Mouse (Mus musculus) kidney, embryonic 14.5 days (tissue): ENCODE measurements around the gene Rpl18. TPM values are rescaled to one million over a fixed set of nuclear protein-coding genes. Genes with fewer than 3 reads are reported as not detected.

Experiments
- ATAC-seq: fragments of 200-750 bp; cut with Nextera tagmentation; 2 replicates; pipeline ENCODE4 v1.8.0; 2017; ENCODE audit warnings: moderate number of reproducible peaks, mild to moderate bottlenecking, moderate TSS enrichment, moderate library complexity; ENCODE audit not compliant: low FRiP score, low TSS enrichment
- H3K27ac ChIP-seq: fragments of 300-500 bp; sonication (generic); 2 replicates; pipeline ENCODE4 v1.5.1; 2014; ENCODE audit warnings: low read depth, mild to moderate bottlenecking, low read length, moderate library complexity, mixed read lengths
- H3K27me3 ChIP-seq: fragments of 300-500 bp; sonication (generic); 2 replicates; pipeline ENCODE4 v1.6.1; 2014; ENCODE audit warnings: mild to moderate bottlenecking, low read length; ENCODE audit not compliant: control insufficient read depth, insufficient read depth
- H3K36me3 ChIP-seq: fragments of 300-500 bp; sonication (generic); 2 replicates; pipeline ENCODE4 v1.6.1; 2014; ENCODE audit warnings: low read length, mixed read lengths; ENCODE audit not compliant: control insufficient read depth, insufficient read depth
- H3K4me1 ChIP-seq: fragments of 300-500 bp; sonication (generic); 2 replicates; pipeline ENCODE4 v1.6.1; 2014; ENCODE audit warnings: low read length, mixed read lengths; ENCODE audit not compliant: control insufficient read depth, insufficient read depth
- H3K4me2 ChIP-seq: fragments of 300-500 bp; sonication (generic); replicated peaks from 2 replicates; pipeline ENCODE4 v1.6.1; 2014; ENCODE audit warnings: low read depth, mild to moderate bottlenecking, low read length
- H3K4me3 ChIP-seq: fragments of 300-500 bp; sonication (generic); 2 replicates; pipeline ENCODE4 v1.5.1; 2014; ENCODE audit warnings: mild to moderate bottlenecking, low read length
- H3K9ac ChIP-seq: fragments of 300-500 bp; sonication (generic); 2 replicates; pipeline ENCODE4 v1.6.1; 2014; ENCODE audit warnings: low read depth, mild to moderate bottlenecking, low read length, moderate library complexity
- H3K9me3 ChIP-seq: fragments of 300-500 bp; sonication (generic); 2 replicates; pipeline ENCODE4 v1.6.1; 2016; ENCODE audit warnings: low read length; ENCODE audit not compliant: control insufficient read depth
- WGBS: fragments of 180-500 bp; shearing (Covaris S2); extraction: QIAGEN DNeasy Blood & Tissue Kit; methylation state at CpG from one replicate; pipeline ENCODE4 v1.1.7; 2014; 5-methylcytosine and 5-hydroxymethylcytosine counted together
- polyA plus RNA-seq: library from polyadenylated mRNA; unstranded; fragments of >200 nt; fragmentation: Nextera tagmentation; extraction: Ambion mirVana; gene quantifications from 2 replicates; pipeline ENCODE4 v1.2.1, GENCODE M21; 2014

Gene Rpl18
- polyA plus RNA-seq, 1 experiment from 2014 or later: 1,328 TPM

DNA sequence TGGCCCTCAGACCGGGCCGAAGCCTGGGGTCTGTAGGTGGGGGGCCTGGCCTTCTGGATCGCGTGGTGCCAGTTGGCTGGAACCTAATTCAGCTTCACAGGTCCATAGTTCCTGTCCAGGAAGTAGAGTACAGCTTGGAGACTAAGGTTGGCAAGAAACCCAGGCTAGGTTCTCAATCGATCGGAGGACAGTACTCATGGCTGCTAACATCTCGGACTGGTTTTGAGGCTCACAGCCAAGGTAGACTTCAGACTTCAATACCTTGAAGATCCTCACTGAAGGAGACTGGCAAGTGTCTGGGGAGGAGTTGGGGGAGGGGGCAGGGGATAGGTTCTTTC is 5.9 kb downstream of the Rpl18 start:
- Histone ChIP-seq H3K9ac (0 out of 2 replicates have a peak overlapping the region, but pooled peaks have one; percentile 28), H3K27me3 (no peaks in the 10 kb centered on the region), H3K4me1 (peaks cover 23% of the 10 kb centered on the region), H3K4me2 (no peak overlapping the region), H3K27ac (no peak overlapping the region), H3K36me3 (peaks cover 71% of the 10 kb centered on the region), H3K4me3 (no peak overlapping the region), H3K9me3 (no peaks in the 10 kb centered on the region)
- no peak for ATAC-seq
- 84% methylated on average over 7 of the region's 7 CpGs for WGBS

DNA sequence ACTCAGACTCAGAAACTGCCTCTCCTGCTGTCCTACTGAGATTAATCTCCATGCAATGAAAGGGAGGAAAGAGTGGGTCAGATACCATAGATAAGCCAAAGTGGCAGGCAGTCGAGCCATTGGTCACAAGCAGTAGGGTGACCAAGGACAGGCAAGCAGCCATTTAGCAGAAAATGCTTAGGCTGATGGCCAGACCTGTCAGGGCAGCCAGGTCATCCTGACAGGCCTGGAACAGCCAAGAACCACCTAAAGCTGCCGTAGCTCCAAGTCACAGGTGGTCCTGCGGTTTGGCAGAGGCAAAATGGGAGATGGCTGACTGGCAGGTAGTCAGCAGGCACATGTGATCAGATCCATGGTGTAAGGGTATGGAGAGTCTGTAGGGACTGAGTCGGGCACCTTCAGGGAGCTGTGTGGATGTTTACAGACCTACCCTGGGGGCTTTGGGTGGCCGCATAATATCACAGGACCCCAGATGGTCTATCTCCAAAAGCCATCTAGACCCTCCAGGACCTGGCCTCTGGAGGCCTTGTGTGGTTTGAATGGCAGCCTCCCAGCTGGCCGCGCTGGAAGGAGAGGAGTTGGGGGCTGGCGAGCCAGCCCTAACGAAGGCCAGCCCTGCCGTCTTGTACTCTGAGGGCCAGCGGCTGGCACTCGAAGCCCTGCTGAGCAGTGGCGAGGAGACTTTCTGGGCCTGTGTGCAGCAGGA is 6.5 kb downstream of the Rpl18 start:
- peaks cover 17% of the 10 kb centered on the region for H3K4me1 ChIP-seq
- ATAC-seq: no peak
- H3K4me2 ChIP-seq: no peak overlapping the region
- H3K27ac ChIP-seq: no peak overlapping the region
- H3K27me3 ChIP-seq: no peaks in the 10 kb centered on the region
- WGBS: 67% methylated on average over 13 of the region's 13 CpGs
- no peak overlapping the region for H3K9ac ChIP-seq
- H3K4me3 ChIP-seq: no peak overlapping the region
- H3K36me3 ChIP-seq: peaks cover 77% of the 10 kb centered on the region
- H3K9me3 ChIP-seq: no peaks in the 10 kb centered on the region

DNA sequence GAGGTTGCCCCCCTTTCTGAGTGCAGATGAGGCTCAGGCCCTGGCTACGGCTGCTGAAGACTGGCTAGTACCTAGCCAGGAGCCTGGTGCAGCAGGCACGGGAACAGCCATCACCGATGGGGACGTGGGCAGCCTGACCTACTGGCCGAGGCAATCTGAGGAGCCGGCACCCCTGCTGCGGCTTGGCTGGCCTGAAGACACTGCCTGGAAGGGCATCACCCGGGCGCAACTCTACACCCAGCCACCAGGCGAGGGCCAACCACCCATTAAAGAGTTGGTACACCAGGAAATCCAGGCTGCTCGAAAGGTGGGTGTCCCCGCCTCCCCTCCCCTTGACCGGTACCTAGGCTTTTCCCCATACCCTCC is 7.1 kb downstream of the Rpl18 start:
- no peak overlapping the region for H3K4me2 ChIP-seq
- ATAC-seq: no peak
- 65% methylated on average over 13 of the region's 13 CpGs for WGBS
- no peak overlapping the region for H3K27ac ChIP-seq
- H3K27me3 ChIP-seq: no peaks in the 10 kb centered on the region
- peaks cover 82% of the 10 kb centered on the region for H3K36me3 ChIP-seq
- H3K9ac ChIP-seq: no peak overlapping the region
- H3K4me1 ChIP-seq: peaks cover 13% of the 10 kb centered on the region
- H3K4me3 ChIP-seq: no peak overlapping the region
- no peaks in the 10 kb centered on the region for H3K9me3 ChIP-seq

DNA sequence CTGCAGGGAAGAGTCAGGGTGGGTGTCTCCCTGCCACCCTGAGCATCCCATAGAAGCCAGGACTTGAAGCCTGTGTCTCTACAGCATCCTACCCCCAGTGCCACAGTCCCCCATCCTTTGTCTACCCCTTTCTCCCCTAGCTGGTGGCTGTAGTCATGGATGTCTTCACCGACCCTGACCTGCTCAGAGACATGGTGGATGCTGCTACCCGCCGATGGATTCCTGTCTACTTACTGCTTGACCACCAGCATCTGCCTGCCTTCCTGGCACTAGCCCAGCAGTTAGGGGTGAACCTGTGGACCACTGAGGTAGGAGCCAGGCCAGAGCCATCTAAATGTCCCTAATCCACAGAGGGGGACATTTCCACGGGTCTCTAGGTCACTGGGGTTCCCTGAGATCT is 8.0 kb downstream of the Rpl18 start:
- H3K27me3 ChIP-seq: no peaks in the 10 kb centered on the region
- peaks cover 13% of the 10 kb centered on the region for H3K4me1 ChIP-seq
- no peak overlapping the region for H3K27ac ChIP-seq
- H3K4me2 ChIP-seq: no peak overlapping the region
- ATAC-seq: no peak
- H3K9ac ChIP-seq: no peak overlapping the region
- H3K36me3 ChIP-seq: peaks cover 86% of the 10 kb centered on the region
- WGBS: 93% methylated on average over 4 of the region's 4 CpGs
- no peaks in the 10 kb centered on the region for H3K9me3 ChIP-seq
- no peak overlapping the region for H3K4me3 ChIP-seq

DNA sequence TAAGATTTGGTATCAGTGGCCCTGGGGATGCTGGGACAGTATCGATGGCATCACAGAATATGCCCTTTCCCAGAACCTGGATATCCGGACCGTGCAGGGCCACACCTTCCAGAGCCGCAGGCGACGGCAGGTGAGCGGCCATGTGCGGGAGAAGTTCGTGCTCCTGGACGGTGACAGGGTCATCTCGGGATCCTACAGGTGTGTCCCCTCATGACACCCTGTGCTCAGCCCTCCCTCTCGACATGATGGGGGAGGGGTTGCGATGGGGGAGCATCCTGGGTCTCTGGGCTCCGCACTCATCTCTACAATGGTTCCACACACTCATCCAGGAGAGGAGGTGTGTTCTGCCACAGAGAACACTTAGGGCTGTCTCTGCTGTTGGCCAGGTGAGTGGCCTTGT is 8.5 kb downstream of the Rpl18 start:
- Histone ChIP-seq H3K9ac (no peak overlapping the region), H3K9me3 (no peaks in the 10 kb centered on the region), H3K4me1 (peaks cover 12% of the 10 kb centered on the region), H3K36me3 (peaks cover 86% of the 10 kb centered on the region), H3K4me2 (no peak overlapping the region), H3K27me3 (no peaks in the 10 kb centered on the region), H3K27ac (no peak overlapping the region), H3K4me3 (no peak overlapping the region)
- ATAC-seq: no peak
- 84% methylated on average over 14 of the region's 14 CpGs for WGBS

DNA sequence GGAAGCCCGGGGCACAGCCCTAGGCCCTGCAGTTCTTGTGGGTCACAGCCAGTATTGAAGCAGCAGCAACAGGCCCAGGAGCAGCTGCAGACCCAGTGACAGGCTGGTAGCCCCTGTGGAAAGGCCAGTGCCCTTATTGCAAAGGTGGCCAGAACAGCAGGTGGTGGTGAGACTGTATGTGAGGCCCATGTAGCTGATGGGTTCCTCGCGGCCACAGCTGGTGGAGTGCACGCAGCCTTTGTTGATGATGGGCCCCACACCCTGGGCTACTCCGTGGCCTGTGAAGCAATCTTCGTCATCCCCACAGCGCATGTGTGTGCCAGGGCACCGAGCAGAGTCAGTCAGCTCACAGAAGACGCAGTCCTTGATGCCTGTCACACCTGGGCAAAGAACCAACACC is 9.9 kb downstream of the Rpl18 start:
- ATAC-seq: no peak
- H3K9me3 ChIP-seq: no peaks in the 10 kb centered on the region
- no peaks in the 10 kb centered on the region for H3K27me3 ChIP-seq
- WGBS: 92% methylated on average over 9 of the region's 9 CpGs
- H3K9ac ChIP-seq: no peak overlapping the region
- H3K4me1 ChIP-seq: no peaks in the 10 kb centered on the region
- H3K36me3 ChIP-seq: peaks cover 75% of the 10 kb centered on the region
- no peak overlapping the region for H3K4me3 ChIP-seq
- no peak overlapping the region for H3K4me2 ChIP-seq
- no peak overlapping the region for H3K27ac ChIP-seq

DNA sequence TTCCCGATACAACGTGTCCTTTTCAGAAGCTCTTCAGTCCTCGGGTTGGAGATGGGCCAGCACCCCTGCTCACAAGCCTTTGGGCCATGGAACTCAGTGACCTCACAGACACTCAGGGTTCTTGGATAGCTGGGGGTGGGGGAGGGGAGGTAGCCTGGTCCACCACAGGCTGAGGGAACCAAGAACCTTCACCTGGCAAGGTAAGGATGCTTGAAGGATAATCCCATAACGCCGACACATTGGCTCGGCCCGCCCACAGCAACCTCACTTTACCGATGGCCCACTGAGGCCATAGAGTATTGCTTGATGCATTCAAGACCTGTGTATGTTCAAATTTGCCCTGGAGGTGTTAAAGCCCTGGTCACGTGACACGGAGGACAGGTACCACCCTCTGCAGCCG is 10.5 kb downstream of the Rpl18 start, which contains the start of gene Spaca4:
Gene Spaca4 (minus strand): TSS at position 101 of the 400 bp plus-strand sequence.
- ATAC-seq: no peak
- Histone ChIP-seq H3K36me3 (peaks cover 70% of the 10 kb centered on the region), H3K9me3 (no peaks in the 10 kb centered on the region), H3K9ac (no peak within 1 kb of the TSS), H3K4me1 (0 out of 2 replicates have a peak, but pooled peaks cover 2% of the 10 kb centered on the region), H3K4me2 (no peak within 1 kb of the TSS), H3K27ac (no peak within 1 kb of the TSS), H3K27me3 (no peaks in the 10 kb centered on the region), H3K4me3 (no peak within 1 kb of the TSS)
- WGBS: 93% methylated on average over 11 of the region's 11 CpGs

DNA sequence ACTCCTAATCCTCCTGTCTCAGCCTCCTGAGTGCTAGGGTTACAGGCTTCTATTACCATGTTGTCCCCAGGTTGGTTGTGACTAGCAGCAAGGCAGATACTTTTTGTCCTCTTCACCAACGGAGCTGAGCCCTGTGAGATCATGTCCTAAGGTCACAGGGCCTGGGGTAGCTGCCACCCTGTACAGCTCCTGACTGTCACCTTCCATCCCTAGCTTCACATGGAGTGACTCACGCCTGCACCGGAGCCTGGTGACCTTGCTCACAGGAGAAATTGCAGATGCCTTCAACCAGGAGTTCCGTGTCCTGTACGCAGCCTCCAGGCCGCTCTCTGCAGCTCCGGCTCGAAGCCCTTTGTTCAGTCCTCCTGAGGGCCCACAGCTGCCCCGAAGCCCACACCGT is 11.2 kb downstream of the Rpl18 start:
- H3K4me1 ChIP-seq: peaks cover 8% of the 10 kb centered on the region; the same call in 1 of the 2 replicates
- H3K9me3 ChIP-seq: no peaks in the 10 kb centered on the region
- no peak overlapping the region for H3K4me3 ChIP-seq
- H3K36me3 ChIP-seq: peaks cover 63% of the 10 kb centered on the region
- ATAC-seq: no peak
- 92% methylated on average over 10 of the region's 10 CpGs for WGBS
- H3K4me2 ChIP-seq: no peak overlapping the region
- H3K9ac ChIP-seq: no peak overlapping the region
- H3K27ac ChIP-seq: no peak overlapping the region
- no peaks in the 10 kb centered on the region for H3K27me3 ChIP-seq

DNA sequence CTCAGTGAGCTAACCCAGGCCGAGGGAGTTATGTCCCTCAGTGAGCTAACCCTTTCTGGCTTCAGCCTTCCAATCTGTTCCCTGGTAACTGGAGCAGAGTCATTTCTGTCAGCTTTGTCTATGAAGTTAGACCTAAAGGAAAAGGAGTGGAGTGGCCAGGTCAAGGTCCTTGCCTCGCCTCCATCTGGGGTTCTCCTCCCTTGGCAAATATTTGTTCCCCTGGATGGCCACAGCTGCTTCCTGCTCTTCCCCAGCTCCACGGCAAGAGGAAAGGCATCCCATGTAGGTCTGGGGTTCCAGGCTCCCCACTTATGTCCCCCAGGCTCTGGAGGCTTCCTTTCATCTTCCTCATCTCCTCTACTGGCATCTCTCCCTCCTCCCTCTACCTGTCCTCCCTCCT is 12.4 kb downstream of the Rpl18 start:
- no peak overlapping the region for H3K27ac ChIP-seq
- peaks cover 8% of the 10 kb centered on the region; the same call in 1 of the 2 replicates for H3K4me1 ChIP-seq
- H3K27me3 ChIP-seq: no peaks in the 10 kb centered on the region
- ATAC-seq: no peak
- 62% methylated on average over 3 of the region's 3 CpGs for WGBS
- no peak overlapping the region for H3K4me2 ChIP-seq
- peaks cover 51% of the 10 kb centered on the region for H3K36me3 ChIP-seq
- H3K9me3 ChIP-seq: no peaks in the 10 kb centered on the region
- H3K9ac ChIP-seq: no peak overlapping the region
- no peak overlapping the region for H3K4me3 ChIP-seq
